Mouse (Mus musculus): ENCODE data around the gene Snrk.

The Snrk gene

DNA sequence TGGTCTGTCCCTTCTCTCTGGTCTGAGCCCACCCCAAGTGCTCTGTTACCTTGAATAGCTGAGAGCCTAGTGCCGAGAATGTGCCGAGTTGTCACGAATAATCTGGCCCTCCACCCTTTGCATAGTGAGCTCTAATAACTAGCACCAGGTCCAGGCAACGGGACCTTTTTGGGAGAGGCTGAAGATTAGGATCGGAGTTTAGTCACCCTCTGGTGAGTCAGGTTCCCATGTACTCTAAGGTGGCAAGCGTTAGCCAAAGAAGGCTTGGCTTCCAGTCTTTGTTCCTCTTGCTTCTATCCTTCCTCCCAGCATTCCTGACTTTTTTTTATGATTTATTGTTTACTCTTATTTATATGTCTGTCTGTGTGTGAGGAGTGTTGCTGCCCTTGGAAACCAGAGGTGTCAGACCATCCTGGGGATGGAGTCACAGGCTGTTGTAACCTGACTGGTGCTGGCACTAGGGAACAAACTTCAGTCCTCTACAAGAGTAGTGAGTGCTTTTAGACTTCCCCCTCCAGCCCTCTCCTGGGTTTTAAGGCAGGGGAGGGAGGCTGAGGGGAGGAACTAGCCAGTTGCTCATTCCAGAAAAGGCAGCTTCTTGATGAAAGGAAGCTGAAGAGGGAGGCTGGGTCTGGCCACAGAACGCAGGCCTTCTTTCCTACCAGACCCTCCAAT is 9.2 kb upstream of the Snrk start:
- no peak for DNase-seq (ENCODE audit: extremely low read depth, low read depth, low spot score)

- DNase-seq (ENCODE audit: extremely low read depth, low read depth, low spot score) = no peak
These were observed 7.4 kb upstream of the Snrk start for GRCm38 (mm10) chr9:122109553-122110225.

GRCm38 (mm10) chr9:122110508-122110907 is 6.6 kb upstream of the Snrk start:
- DNase-seq (ENCODE audit: extremely low read depth, low read depth, low spot score) = peak; percentile 73

GRCm38 (mm10) chr9:122110921-122111320 is 6.1 kb upstream of the Snrk start:
- no peak for DNase-seq (ENCODE audit: extremely low read depth, low read depth, low spot score)

GRCm38 (mm10) chr9:122115552-122115951 is 1.5 kb upstream of the Snrk start:
- DNase-seq (ENCODE audit: extremely low read depth, low read depth, low spot score) = peak; percentile 50

GRCm38 (mm10) chr9:122116359-122116758 is 707 bp upstream of the Snrk start:
- DNase-seq (ENCODE audit: extremely low read depth, low read depth, low spot score) = no peak

DNA sequence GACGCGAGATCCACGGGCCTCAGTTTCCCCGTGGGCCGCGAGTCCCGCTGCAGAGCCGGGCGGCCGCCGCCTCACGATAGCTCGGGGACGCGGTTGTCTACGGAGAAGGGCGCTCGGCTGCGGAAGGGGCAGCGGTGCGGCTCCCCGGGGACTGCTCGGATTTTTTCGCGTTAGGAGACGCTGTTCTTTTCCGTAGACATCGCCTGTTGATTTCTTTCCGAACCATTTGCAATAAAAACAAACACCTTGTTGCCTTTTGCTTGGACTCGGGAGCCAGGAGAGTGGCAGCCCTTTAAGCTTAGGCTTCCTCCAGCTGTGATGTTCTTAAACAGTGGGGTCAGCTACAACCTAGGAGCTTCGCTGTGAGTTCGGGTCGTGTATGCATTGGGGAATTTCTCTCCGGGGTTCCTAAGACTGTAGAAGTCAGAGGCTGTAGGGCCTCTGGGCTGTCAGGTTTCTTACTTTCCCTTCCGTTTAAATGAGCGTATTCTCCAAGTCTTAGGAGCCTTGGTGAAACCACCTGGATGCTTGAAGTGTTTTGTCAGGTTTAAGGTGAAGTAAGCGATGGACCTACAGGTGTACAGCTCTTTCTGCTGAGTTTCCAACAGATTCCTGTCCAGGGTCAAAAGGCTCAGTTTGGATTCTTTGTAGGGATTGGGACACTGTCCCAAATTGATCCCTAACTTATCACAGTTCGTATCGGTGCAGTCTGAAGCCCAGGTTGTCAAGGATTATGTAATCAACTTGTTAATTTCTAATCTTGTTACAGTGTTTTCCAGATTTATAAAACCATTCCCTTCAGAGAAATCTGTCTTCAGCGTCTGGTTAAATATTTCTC is 845 bp downstream of the Snrk start:
- no peak for DNase-seq (ENCODE audit: extremely low read depth, low read depth, low spot score)

GRCm38 (mm10) chr9:122120089-122120488 is 3.0 kb downstream of the Snrk start:
- no peak for DNase-seq (ENCODE audit: extremely low read depth, low read depth, low spot score)

DNA sequence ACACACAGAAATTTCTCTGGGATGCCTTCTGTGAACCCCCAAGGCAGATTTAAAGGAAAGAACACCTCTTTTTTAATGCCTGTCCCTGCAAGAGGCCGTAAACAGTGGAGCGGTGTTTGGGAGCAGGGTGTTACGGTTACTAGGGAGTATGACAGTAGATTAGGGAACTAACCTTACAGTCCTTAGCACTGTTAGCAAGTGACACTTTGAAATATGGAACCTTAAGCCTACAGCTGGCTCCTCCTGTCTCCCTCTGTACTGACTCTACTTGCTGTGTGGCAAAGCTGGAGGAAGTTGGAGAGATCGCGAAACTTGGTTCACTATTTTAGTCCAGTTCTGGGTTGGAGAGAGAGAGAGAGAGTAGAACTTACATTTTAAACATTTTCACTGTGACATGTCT is 5.0 kb downstream of the Snrk start:
- no peak for DNase-seq (ENCODE audit: extremely low read depth, low read depth, low spot score)

- no peak for DNase-seq (ENCODE audit: extremely low read depth, low read depth, low spot score)
These were observed 6.1 kb downstream of the Snrk start for GRCm38 (mm10) chr9:122123181-122123580.

DNA sequence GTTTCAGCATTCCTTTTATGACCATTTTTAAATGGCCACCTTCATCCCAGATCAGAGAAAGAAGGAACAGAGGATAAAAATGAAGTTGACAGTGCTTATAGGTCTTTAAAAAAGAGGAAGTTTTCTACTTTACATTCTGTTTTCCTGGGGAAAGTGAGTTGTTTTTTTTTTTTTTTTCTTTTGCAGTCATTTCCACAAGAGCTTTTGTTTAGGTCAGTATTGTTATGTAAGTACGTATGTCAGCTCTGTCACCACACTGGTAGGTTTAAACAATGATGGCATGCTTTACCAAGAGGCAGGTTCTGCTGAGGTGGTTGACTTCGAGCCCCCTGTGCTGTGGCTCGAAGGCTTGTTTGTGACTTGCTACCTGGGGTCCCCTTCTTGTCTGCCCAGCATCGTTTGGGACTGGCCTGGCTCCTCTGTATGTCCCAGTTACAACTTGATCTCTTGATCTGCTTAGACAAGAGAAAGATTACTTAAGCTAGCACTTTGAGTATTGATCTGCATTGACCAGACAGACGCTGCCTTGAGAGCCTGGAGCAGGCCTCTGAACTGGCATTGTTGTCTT is 8.7 kb downstream of the Snrk start:
- no peak for DNase-seq (ENCODE audit: extremely low read depth, low read depth, low spot score)

- DNase-seq (ENCODE audit: extremely low read depth, low read depth, low spot score) = no peak
These were observed 9.7 kb downstream of the Snrk start for GRCm38 (mm10) chr9:122126790-122127189.

GRCm38 (mm10) chr9:122127271-122127785 is 10.3 kb downstream of the Snrk start:
- DNase-seq (ENCODE audit: extremely low read depth, low read depth, low spot score) = no peak

DNA sequence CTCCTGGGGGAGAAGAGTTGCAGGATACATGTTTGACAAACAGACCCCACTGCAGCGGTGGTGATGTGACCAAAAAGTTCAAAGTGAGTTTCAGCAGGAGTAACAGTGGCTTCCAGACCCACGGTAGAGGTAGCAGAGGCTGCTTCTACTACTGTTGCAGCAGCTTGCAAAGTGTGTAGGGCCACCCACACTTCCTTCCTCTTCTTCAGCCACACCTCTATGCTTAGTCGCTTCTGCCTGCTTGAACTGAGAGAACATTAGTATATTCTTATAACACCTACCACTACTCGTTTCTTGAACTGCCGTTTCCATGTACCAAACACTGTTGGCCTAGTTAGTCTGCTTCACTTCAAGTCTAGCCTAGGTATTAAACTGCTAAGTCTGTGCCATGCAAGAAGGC is 11.6 kb downstream of the Snrk start:
- DNase-seq (ENCODE audit: extremely low read depth, low read depth, low spot score) = no peak

DNA sequence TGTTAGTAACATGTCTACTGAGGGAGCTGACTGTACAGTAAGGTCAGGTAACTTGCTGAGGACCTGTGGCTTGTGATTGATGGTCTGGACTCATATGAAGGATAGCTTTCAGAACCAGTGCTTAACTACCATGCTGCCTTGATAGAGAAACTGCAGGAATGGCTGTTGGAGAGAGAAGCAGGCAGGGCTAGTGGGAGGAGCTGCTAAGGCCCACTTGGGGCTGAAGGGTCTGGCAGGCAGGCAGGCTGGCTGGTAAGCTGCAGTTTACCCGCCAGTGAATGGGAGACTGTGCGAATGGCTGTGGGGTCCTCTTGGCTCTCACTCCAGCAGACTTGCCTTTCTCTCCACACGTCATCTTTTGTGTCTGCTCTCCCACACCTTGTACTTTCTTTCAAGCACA is 13.6 kb downstream of the Snrk start:
- DNase-seq (ENCODE audit: extremely low read depth, low read depth, low spot score) = no peak

- DNase-seq (ENCODE audit: extremely low read depth, low read depth, low spot score) = no peak
These were observed 15.1 kb downstream of the Snrk start for GRCm38 (mm10) chr9:122132145-122132544.

DNA sequence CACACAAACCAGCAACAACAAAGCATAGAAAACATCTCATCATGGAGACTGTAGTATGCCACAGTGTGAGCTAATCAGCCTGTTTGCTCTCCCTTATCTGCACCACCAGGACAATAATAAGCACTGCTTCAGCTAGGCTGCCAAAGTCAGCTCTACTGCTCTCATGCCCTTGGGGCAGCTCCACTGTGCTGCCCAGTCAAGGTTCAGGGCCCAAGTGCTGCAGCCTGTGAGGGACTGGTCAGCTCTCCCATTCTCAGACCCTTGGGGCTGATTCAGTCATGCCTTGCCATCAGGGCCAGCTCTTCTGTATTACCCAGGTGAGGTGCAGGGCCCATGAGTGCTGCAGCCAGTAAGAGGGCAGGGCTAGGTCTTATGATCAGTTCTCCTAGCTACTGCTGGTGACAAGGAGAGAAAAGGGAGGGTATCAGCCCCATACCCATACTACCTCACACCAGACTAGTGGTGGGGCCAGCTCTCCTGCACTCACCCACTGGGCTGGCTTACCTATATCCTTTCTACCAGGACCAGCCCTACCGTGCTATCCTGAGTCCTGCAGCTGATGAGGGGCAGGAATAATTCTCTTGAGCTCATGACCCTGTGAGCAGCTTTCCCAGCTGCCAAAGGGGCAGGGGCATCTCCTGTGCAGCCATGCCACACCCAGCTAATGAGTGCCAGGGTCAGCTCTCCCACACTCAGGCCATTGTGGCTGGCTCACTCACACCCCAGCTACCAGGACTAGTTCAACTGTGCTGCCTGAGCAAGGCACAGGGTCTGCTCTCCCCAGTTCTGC is 18.2 kb downstream of the Snrk start:
- no peak for DNase-seq (ENCODE audit: extremely low read depth, low read depth, low spot score)

DNA sequence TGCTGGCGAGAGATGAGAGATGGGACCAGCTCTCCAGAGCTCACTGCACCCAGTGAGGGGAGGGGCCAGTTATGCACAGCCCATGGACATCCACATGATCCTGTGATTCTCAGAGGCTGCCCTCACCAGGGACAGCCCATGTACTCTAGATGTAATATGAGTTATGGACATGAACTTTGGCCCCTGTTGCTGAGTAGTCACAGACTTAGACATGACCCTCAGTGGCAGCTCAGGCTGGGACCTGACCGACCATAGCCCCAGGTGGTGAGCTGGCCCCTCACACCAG is 18.8 kb downstream of the Snrk start:
- DNase-seq (ENCODE audit: extremely low read depth, low read depth, low spot score) = no peak

DNA sequence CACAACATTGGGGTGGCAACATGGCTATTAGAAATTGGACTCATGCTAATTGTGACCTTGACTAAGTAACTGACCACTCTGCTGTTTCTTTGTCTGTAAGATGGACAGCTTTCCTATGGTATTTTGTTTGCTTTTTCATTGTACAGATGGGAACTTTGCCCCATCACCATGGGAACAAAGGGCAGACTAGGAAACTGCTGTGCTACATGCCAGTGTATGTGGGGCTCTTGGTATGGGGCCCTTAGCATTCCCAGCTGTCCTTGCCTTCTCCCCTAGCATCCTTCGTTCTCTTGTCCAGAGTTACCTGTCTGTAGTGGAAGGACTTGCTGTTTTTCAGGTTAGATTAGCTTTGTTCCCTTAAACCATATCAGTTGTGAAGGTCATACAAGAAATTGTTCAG is 20.9 kb downstream of the Snrk start:
- no peak for DNase-seq (ENCODE audit: extremely low read depth, low read depth, low spot score)

DNA sequence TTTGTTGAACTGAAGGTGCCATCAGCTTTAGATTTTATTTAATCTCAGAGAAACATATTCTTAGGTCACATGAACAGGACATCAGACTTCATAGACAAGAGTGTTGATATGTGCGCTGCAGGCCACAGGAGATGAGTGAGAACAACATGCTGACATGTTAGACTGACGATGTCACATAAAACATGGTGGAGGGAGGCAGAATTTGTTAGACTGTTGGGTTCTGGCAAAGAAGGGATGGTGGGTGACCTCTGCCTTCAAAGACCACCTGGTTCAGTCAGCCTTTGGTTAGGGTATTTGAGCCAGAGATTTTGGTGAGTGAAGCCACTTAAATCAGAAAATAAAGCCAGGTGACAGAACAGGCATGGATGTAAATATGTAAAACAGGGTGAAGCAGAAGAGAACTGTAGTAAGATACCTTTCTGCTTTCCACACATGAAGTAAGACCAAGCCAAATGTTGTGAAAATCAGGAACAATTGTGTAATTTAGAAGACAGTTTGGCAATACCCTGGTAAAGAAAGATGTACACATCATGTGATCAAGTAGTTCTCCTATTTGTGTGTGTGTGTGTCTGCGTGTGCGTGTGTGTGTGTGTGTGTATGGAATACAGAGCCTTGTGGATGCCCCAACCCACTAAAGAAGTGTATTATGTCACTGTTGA is 21.4 kb downstream of the Snrk start:
- DNase-seq (ENCODE audit: extremely low read depth, low read depth, low spot score) = peak; percentile 51

Data from fat pad, adult 2 months (tissue).